In genomic region chr11:52003772-52004528, GRCm38 (mm10) we compare ENCODE assay signal across 8 mouse cellular contexts. TPM values are rescaled to one million over a fixed set of nuclear protein-coding genes. Genes with fewer than 3 reads are reported as not detected.
DNase-seq lines count a peak whose midpoint lies in the region; ATAC-seq and TF ChIP-seq lines count a peak whose summit lies in the region.

Cdkl3 (plus strand) TSS chr11:52004221.

- peak; percentile 98 for DNase-seq in brain, embryonic 14.5 days (ENCODE audit: low read depth)
- peak; percentile 98 for DNase-seq in kidney, postnatal 0 days (ENCODE audit: low spot score)
- peak; percentile 92 for DNase-seq in liver, embryonic 11.5 days (ENCODE audit: low spot score)
- peak; percentile 94 for DNase-seq in naive thymus-derived CD4-positive, alpha-beta T cell, adult 2 months (ENCODE audit: low read depth)

- H3K9ac ChIP-seq in heart, embryonic 12.5 days = peak within 1 kb of the TSS; percentile 81
- peak within 1 kb of the TSS; percentile 67 for H3K9ac ChIP-seq in kidney, postnatal 0 days (ENCODE audit: low read depth, low read length)
- peak within 1 kb of the TSS; percentile 83 for H3K9ac ChIP-seq in liver, embryonic 11.5 days (ENCODE audit: low read depth, low read length)
- H3K9ac ChIP-seq in stomach, embryonic 14.5 days (replicated peaks; ENCODE audit: low read depth, low read length) = peak within 1 kb of the TSS; percentile 73

- peak; percentile 79 for TF ChIP-seq POLR2A in brain, embryonic 14.5 days (IDR thresholded peaks at IDR 0.05; ENCODE audit: borderline replicate concordance, extremely low read depth, insufficient read depth, insufficient read length, poor library complexity, severe bottlenecking)

- H3K36me3 ChIP-seq in C2C12 (ENCODE audit: control insufficient read depth, insufficient read depth) = no peaks in the 10 kb centered on the region
- H3K36me3 ChIP-seq in erythroblast, embryonic 14.5 days (ENCODE audit: control insufficient read depth) = no peaks in the 10 kb centered on the region
- peaks cover 3% of the 10 kb centered on the region; the same call in 1 of the 2 replicates for H3K36me3 ChIP-seq in heart, embryonic 12.5 days
- no peaks in the 10 kb centered on the region for H3K36me3 ChIP-seq in kidney, postnatal 0 days (ENCODE audit: insufficient read depth, low read length)
- H3K36me3 ChIP-seq in liver, embryonic 11.5 days (ENCODE audit: control insufficient read depth, insufficient read depth, low read length) = no peaks in the 10 kb centered on the region
- no peaks in the 10 kb centered on the region for H3K36me3 ChIP-seq in stomach, embryonic 14.5 days (ENCODE audit: control insufficient read depth, insufficient read depth, low read length)

- ATAC-seq in heart, embryonic 12.5 days (ENCODE audit: insufficient number of reproducible peaks, low FRiP score) = peak; percentile 90
- ATAC-seq in kidney, postnatal 0 days (replicated peaks; ENCODE audit: low FRiP score, low read depth) = peak; percentile 93
- ATAC-seq in liver, embryonic 11.5 days (replicated peaks; ENCODE audit: low FRiP score) = peak; percentile 90
- ATAC-seq in stomach, embryonic 14.5 days (ENCODE audit: insufficient number of reproducible peaks, insufficient read depth, low FRiP score, low read depth) = peak; percentile 92

- no peak for TF ChIP-seq CTCF in C2C12 (IDR thresholded peaks at IDR 0.05; ENCODE audit: control insufficient read depth, insufficient read depth, insufficient read length)
- TF ChIP-seq CTCF in brain, embryonic 14.5 days (IDR thresholded peaks at IDR 0.05; ENCODE audit: borderline replicate concordance, extremely low read depth, insufficient read depth, insufficient read length) = no peak
- no peak for TF ChIP-seq CTCF in kidney, postnatal 0 days (IDR thresholded peaks at IDR 0.05; ENCODE audit: low read depth)

- H3K79me2 ChIP-seq in C2C12 (ENCODE audit: control insufficient read depth, insufficient read depth) = peaks cover 27% of the 10 kb centered on the region

- H3K4me3 ChIP-seq in C2C12 (ENCODE audit: insufficient read depth, poor library complexity, severe bottlenecking) = peak within 1 kb of the TSS; percentile 81
- peak within 1 kb of the TSS; percentile 91 for H3K4me3 ChIP-seq in erythroblast, embryonic 14.5 days (replicated peaks)
- H3K4me3 ChIP-seq in heart, embryonic 12.5 days = peak within 1 kb of the TSS; percentile 69
- peak within 1 kb of the TSS; percentile 61 for H3K4me3 ChIP-seq in kidney, postnatal 0 days (replicated peaks; ENCODE audit: low read depth, low read length)
- H3K4me3 ChIP-seq in liver, embryonic 11.5 days (ENCODE audit: low read depth, low read length) = peak within 1 kb of the TSS; percentile 74
- peak within 1 kb of the TSS; percentile 79 for H3K4me3 ChIP-seq in stomach, embryonic 14.5 days (ENCODE audit: low read depth, low read length)

- H3ac ChIP-seq in C2C12 (ENCODE audit: control insufficient read depth, insufficient read length, low read depth) = peak within 1 kb of the TSS; percentile 79

- peaks cover 45% of the 10 kb centered on the region for H3K4me1 ChIP-seq in erythroblast, embryonic 14.5 days (ENCODE audit: control insufficient read depth)
- H3K4me1 ChIP-seq in heart, embryonic 12.5 days (replicated peaks) = peaks cover 18% of the 10 kb centered on the region
- peaks cover 6% of the 10 kb centered on the region; the same call in 1 of the 2 replicates for H3K4me1 ChIP-seq in kidney, postnatal 0 days (replicated peaks; ENCODE audit: insufficient read depth, low read length)
- H3K4me1 ChIP-seq in liver, embryonic 11.5 days (replicated peaks; ENCODE audit: control insufficient read depth, insufficient read depth, low read length) = peaks cover 14% of the 10 kb centered on the region; the same call in 1 of the 2 replicates
- H3K4me1 ChIP-seq in stomach, embryonic 14.5 days (ENCODE audit: control insufficient read depth, insufficient read depth, low read length) = peaks cover 19% of the 10 kb centered on the region

- H3K79me3 ChIP-seq in C2C12 (ENCODE audit: low read depth) = peaks cover 10% of the 10 kb centered on the region

- H3K27me3 ChIP-seq in C2C12 (ENCODE audit: control insufficient read depth, insufficient read depth, insufficient read length) = no peaks in the 10 kb centered on the region
- H3K27me3 ChIP-seq in erythroblast, embryonic 14.5 days (ENCODE audit: control insufficient read depth) = no peaks in the 10 kb centered on the region
- no peaks in the 10 kb centered on the region for H3K27me3 ChIP-seq in heart, embryonic 12.5 days (replicated peaks)
- no peaks in the 10 kb centered on the region for H3K27me3 ChIP-seq in kidney, postnatal 0 days (ENCODE audit: insufficient read depth, low read length)
- H3K27me3 ChIP-seq in liver, embryonic 11.5 days (replicated peaks; ENCODE audit: control insufficient read depth, insufficient read depth, low read length) = no peaks in the 10 kb centered on the region
- no peaks in the 10 kb centered on the region for H3K27me3 ChIP-seq in stomach, embryonic 14.5 days (ENCODE audit: control insufficient read depth, insufficient read depth, low read length)

- WGBS in heart, embryonic 12.5 days = under 1% methylated on average over 51 of the region's 51 CpGs
- under 1% methylated on average over 51 of the region's 51 CpGs for WGBS in kidney, postnatal 0 days
- under 1% methylated on average over 51 of the region's 51 CpGs for WGBS in liver, embryonic 11.5 days
- under 1% methylated on average over 51 of the region's 51 CpGs for WGBS in stomach, embryonic 14.5 days

- H3K9me3 ChIP-seq in erythroblast, embryonic 14.5 days (ENCODE audit: control insufficient read depth, low read length) = no peaks in the 10 kb centered on the region
- H3K9me3 ChIP-seq in heart, embryonic 12.5 days (replicated peaks) = no peaks in the 10 kb centered on the region
- H3K9me3 ChIP-seq in kidney, postnatal 0 days (replicated peaks; ENCODE audit: low read length) = no peaks in the 10 kb centered on the region
- no peaks in the 10 kb centered on the region for H3K9me3 ChIP-seq in liver, embryonic 11.5 days (ENCODE audit: control insufficient read depth, low read length)
- H3K9me3 ChIP-seq in stomach, embryonic 14.5 days (ENCODE audit: control insufficient read depth, low read depth, low read length) = no peaks in the 10 kb centered on the region

- H3K27ac ChIP-seq in heart, embryonic 12.5 days (ENCODE audit: poor library complexity, severe bottlenecking) = peak within 1 kb of the TSS; percentile 91
- H3K27ac ChIP-seq in kidney, postnatal 0 days = peak within 1 kb of the TSS; percentile 95
- peak within 1 kb of the TSS; percentile 87 for H3K27ac ChIP-seq in liver, embryonic 11.5 days (ENCODE audit: low read depth, low read length)
- peak within 1 kb of the TSS; percentile 94 for H3K27ac ChIP-seq in stomach, embryonic 14.5 days (ENCODE audit: low read length)

- H3K4me2 ChIP-seq in heart, embryonic 12.5 days = peak within 1 kb of the TSS; percentile 66
- H3K4me2 ChIP-seq in kidney, postnatal 0 days (ENCODE audit: low read length) = peak within 1 kb of the TSS; percentile 79
- H3K4me2 ChIP-seq in liver, embryonic 11.5 days = peak within 1 kb of the TSS; percentile 78
- H3K4me2 ChIP-seq in stomach, embryonic 14.5 days (replicated peaks; ENCODE audit: low read depth, low read length) = peak within 1 kb of the TSS; percentile 70

TF ChIP-seq in C2C12, 6 proteins besides CTCF, POLR2A, EP300 and RAD21:
- no peak for TF ChIP-seq MYOG (IDR thresholded peaks at IDR 0.05; ENCODE audit: control insufficient read depth, extremely low read depth, insufficient read length)
- TF ChIP-seq MAX (IDR thresholded peaks at IDR 0.05) = peak; percentile 80

RNA-seq across cellular contexts. Expression of gene Cdkl3, which starts in this region (rescaled TPM):
- 1.7 TPM for polyA plus RNA-seq in C2C12 (2012; fragmentation: generic; extraction: Trizol)
- polyA plus RNA-seq in brain, embryonic 14.5 days (2012; rRNA removed) = 15.0 and 17.1 TPM in 2 replicates
- not detected in 2 replicates for polyA plus RNA-seq in erythroblast, embryonic 14.5 days (2012)
- 8.5 and 9.4 TPM in 2 replicates for polyA plus RNA-seq in heart, embryonic 12.5 days (2016; fragmentation: Nextera tagmentation; extraction: Ambion mirVana)
- polyA plus RNA-seq in kidney, postnatal 0 days (2015; fragmentation: Nextera tagmentation; extraction: Ambion mirVana) = 10.3 and 10.6 TPM in 2 replicates
- polyA plus RNA-seq in liver, embryonic 11.5 days (2014; fragmentation: Nextera tagmentation; extraction: Ambion mirVana) = 3.4 and 3.8 TPM in 2 replicates
- polyA plus RNA-seq in stomach, embryonic 14.5 days (2014; fragmentation: Nextera tagmentation; extraction: Ambion mirVana) = 9.3 TPM in 2 replicates

Comparison
In these comparisons a context has a peak if more than half of its experiments do, and no peak if none do; other contexts are left out.
1. Peak in every context shown above with its lines: DNase-seq, ATAC-seq, H3K4me3 ChIP-seq and H3K27ac ChIP-seq.